Mouse (Mus musculus) neural tube, embryonic 15.5 days (tissue): ENCODE measurements around the gene Ttc30a2. TPM values are rescaled to one million over a fixed set of nuclear protein-coding genes. Genes with fewer than 3 reads are reported as not detected.

Experiments used
- ATAC-seq: fragments of 200-750 bp; cut with Nextera tagmentation; 2 replicates; pipeline ENCODE4 v1.8.0; 2017; ENCODE audit warnings: mild to moderate bottlenecking, moderate TSS enrichment, moderate library complexity; ENCODE audit not compliant: low FRiP score
- H3K27ac ChIP-seq: fragments of 300-500 bp; sonication (generic); replicated peaks from 2 replicates; pipeline ENCODE4 v1.5.1; 2015; ENCODE audit warnings: mild to moderate bottlenecking, inconsistent platforms
- H3K27me3 ChIP-seq: fragments of 300-500 bp; sonication (generic); replicated peaks from 2 replicates; pipeline ENCODE4 v1.6.1; 2015; ENCODE audit warnings: inconsistent platforms
- H3K36me3 ChIP-seq: fragments of 300-500 bp; sonication (generic); 2 replicates; pipeline ENCODE4 v1.6.1; 2015; ENCODE audit warnings: inconsistent platforms
- H3K4me1 ChIP-seq: fragments of 300-500 bp; sonication (generic); 2 replicates; pipeline ENCODE4 v1.6.1; 2015; ENCODE audit warnings: inconsistent platforms
- H3K4me2 ChIP-seq: fragments of 300-500 bp; sonication (generic); 2 replicates; pipeline ENCODE4 v1.6.1; 2015; ENCODE audit warnings: inconsistent platforms, mild to moderate bottlenecking, moderate library complexity
- H3K4me3 ChIP-seq: fragments of 300-500 bp; sonication (generic); replicated peaks from 2 replicates; pipeline ENCODE4 v1.5.1; 2015; ENCODE audit warnings: mild to moderate bottlenecking, inconsistent platforms
- H3K9ac ChIP-seq: fragments of 300-500 bp; sonication (generic); replicated peaks from 2 replicates; pipeline ENCODE4 v1.6.1; 2015; ENCODE audit warnings: mild to moderate bottlenecking, inconsistent platforms
- H3K9me3 ChIP-seq: fragments of 300-500 bp; sonication (generic); replicated peaks from 2 replicates; pipeline ENCODE4 v1.6.1; 2016; ENCODE audit warnings: inconsistent platforms
- WGBS: fragments of 180-500 bp; shearing (Covaris S2); methylation state at CpG from one replicate; pipeline ENCODE4 v1.1.7; 2015; ENCODE audit warnings: mixed read lengths; 5-methylcytosine and 5-hydroxymethylcytosine counted together
- polyA plus RNA-seq: library from polyadenylated mRNA; unstranded; fragments of >200 nt; fragmentation: Nextera tagmentation; extraction: Ambion mirVana; gene quantifications from 2 replicates; pipeline ENCODE4 v1.2.1, GENCODE M21; 2015

The Ttc30a2 gene
- polyA plus RNA-seq, 1 experiment from 2014 or later: 0.96 TPM

DNA sequence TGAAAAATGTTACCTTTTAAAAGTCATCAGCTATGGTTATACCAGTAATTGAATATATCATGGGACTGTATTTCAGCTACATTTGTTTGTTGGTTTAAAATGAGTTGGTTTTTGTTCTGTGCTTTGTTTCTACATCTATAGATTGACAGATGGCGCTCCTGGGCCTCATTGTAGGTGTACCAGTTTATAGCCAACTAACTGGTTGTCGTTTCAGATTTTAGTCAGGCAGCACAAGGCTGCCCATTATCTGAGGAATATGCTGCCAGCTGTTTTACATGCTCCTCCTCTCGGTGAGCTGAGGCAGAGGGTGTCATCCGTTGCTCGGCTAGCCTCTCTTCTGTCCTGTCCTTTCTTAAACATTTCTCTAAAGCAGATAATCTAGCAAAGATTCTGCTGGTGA, 51.9 kb downstream of the Ttc30a2 start:
- Histone ChIP-seq H3K27ac (no peak overlapping the region), H3K4me2 (no peak overlapping the region), H3K4me3 (no peak overlapping the region), H3K9ac (no peak overlapping the region), H3K27me3 (no peaks in the 10 kb centered on the region), H3K36me3 (no peaks in the 10 kb centered on the region), H3K4me1 (peaks cover 4% of the 10 kb centered on the region; the same call in 1 of the 2 replicates), H3K9me3 (no peaks in the 10 kb centered on the region)
- no peak for ATAC-seq
- 42% methylated on average over 5 of the region's 5 CpGs for WGBS

Other genes with a start within 250 kb of the Ttc30a2 start
- 27.8 and 29.0 TPM in 2 replicates for gene Agps, start 146.0 kb downstream of the Ttc30a2 start, polyA plus RNA-seq
- gene Ttc30b, start 39.6 kb downstream of the Ttc30a2 start, polyA plus RNA-seq: 17.3 and 17.4 TPM in 2 replicates
- gene Ttc30a1, start 3.8 kb upstream of the Ttc30a2 start, polyA plus RNA-seq: 7.4 and 7.6 TPM in 2 replicates